Mouse (Mus musculus): Measurements from ENCODE around the gene Msrb1. TPM values are rescaled to one million over a fixed set of nuclear protein-coding genes. Genes with fewer than 3 reads are reported as not detected.

Msrb1 gene
- total RNA-seq (2021): 10 to 100 TPM; 38.4 to 38.7 TPM
- long read RNA-seq, experiment 1, transcript Msrb1-202 (5 exons, 886 nt): major isoform, 9 of 9 reads
- long read RNA-seq, experiment 1, partial matches to known transcripts: 0 of 9 reads
- long read RNA-seq, experiment 1, other reads (novel, unspliced or antisense): 0 of 9 reads
- long read RNA-seq, experiment 2, transcript Msrb1-202 (5 exons, 886 nt): major isoform, 9 of 10 reads
- long read RNA-seq, experiment 2, partial matches to known transcripts: 0 of 10 reads
- long read RNA-seq, experiment 2, other reads (novel, unspliced or antisense): 1 of 10 reads

DNA sequence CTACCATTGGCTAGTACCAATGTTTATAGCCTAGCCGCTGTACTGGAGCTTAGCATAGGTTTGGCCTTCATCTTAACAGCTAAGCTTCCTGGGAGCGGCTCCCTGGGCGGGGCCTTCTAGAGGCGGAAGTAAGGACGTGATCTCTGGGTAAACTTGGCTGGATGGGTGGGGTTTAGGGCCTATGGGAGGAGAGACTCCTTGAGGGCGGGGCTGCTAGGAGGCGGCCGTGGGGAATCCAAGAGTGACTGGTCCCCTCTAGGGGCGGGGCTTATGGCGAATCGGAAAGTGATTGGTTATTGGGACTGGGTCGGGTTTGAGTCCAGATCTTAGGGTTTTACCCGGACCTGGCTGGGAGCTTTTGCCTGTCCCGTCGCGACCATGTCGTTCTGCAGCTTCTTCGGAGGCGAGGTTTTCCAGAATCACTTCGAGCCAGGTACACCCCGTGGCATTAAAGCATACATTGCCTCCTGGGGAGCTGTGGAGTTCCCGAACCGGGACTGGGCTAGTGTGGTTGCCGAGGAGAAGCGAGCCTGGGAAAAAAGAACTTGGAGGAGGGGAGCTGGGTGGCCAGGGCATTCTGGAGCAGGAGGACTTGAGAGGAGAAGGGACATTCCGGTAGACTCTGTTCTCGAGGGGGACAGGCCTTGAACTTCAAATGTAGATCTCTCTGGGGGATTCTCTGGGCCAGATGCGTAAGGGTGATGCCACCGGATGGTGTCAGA, at the start of gene Msrb1:
TSS of gene Msrb1 (plus strand) at position 313 of the 722 bp plus-strand sequence.
- peak; percentile 89 to 92 for DNase-seq (ENCODE audit: low spot score in 2 of 2)
- intact Hi-C loops (cut with DNase I): no loop called here

DNA sequence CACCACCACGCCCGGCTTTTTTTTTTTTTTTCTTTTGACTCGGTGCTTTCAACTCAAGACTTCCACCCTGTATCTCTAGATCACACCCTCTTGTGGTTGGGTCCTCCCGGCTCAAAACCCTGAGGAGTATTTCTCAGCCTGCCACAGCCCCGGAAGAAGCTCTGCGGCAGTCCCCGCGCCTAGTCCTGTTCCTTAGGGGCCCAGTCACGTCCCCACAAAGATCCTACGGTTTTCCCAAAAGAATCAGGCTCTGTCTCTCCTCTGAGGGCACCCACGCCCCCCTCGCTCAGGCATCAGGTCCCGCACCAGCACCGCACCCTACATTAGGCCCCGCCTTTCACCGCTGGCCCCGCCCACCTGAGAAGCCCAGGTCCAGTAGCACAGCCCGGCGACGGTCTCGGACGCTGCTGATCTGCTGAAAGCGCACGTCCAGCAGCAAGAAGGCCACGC, 49.3 kb upstream of the Msrb1 start:
- no peak for DNase-seq (ENCODE audit: low spot score in 2 of 2)
- intact Hi-C loops (cut with DNase I): no loop called here

DNA sequence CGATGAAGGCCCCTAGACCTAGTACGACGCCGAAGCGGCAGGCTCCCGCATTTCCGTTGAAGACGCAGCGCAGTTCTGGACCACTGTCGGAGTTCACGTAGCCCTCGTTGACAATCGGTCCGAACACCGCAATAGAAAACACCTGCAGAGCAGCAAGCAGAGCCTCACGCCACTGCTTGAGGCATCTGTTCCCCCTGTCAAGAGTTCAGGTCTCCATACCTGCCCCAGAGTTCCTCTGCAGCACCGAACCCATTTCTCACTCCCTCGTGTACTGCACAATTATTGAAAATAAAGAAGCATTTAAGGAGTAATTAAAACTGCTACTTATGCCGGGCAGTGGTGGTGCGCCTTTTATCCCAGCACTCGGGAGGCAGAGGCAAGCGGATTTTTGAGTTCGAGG, 48.8 kb upstream of the Msrb1 start:
- intact Hi-C loops (cut with DNase I): no loop called here
- no peak for DNase-seq (ENCODE audit: low spot score in 2 of 2)

DNA sequence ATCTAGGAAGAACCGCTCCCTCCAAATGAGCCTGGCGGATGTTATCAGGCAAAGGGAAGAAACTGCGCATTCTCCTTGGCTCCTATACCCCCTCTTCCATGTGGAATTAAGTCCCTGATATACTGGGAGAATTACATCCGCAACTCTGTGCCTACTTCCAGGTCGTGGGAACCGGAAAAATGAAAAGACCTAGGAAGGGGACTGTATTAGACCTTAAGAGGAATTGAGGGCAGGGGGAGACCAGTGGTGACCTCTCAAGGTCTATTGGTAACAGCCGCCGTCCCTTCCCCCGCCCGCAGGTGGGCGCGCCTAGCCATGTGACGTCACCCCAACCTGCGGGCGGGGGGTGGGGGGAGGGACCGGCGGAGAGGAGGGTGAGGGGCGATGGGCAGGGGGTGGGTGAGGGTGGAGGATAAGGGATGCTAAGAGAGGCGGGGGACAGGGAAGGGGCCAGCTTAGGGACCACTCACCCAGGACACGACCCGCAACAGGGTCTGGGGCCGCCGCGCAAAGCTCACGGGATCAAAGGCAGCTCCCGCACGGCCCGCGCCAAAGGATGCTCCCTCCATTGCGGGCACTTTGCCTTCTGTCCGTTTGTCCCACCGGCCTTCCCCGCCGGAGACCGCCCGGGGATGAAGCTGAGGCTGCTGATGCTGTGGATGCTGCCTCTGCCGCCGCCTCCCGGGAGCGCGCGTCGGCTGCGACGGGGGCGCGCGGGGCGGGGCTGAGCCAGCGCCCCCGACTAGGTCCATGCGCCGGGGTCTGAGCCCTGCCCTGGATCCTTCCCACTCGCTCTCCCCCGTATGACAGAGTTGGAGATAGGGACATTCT, 47.0 kb upstream of the Msrb1 start, which contains the start of gene Syngr3:
TSS of gene Syngr3 (minus strand) at position 705 of the 831 bp plus-strand sequence.
- peak in 1 of 2 experiments; percentile 41 for DNase-seq (ENCODE audit: low spot score in 2 of 2)
- intact Hi-C loops (cut with DNase I): no loop called here

DNA sequence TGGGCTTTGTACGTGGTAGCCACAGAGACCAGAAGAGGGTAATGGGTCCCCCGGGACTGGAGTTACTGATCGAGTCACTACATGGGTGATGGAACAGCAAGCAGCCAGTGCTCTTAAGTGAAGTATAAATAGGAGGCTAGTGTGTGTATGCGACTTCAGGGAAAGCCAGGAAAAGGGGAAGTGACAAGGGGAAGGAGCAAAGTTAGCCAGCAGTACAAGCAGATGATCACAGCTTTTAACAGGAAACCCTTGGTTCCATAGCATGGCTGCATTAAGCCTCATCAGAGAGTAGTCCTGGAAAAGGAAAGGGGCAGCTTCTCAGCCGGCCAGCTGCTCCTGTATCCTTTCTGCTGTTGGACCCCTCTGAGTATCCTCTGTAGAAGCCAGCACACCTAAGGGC, 44.1 kb upstream of the Msrb1 start:
- intact Hi-C loops (cut with DNase I): no loop called here

DNA sequence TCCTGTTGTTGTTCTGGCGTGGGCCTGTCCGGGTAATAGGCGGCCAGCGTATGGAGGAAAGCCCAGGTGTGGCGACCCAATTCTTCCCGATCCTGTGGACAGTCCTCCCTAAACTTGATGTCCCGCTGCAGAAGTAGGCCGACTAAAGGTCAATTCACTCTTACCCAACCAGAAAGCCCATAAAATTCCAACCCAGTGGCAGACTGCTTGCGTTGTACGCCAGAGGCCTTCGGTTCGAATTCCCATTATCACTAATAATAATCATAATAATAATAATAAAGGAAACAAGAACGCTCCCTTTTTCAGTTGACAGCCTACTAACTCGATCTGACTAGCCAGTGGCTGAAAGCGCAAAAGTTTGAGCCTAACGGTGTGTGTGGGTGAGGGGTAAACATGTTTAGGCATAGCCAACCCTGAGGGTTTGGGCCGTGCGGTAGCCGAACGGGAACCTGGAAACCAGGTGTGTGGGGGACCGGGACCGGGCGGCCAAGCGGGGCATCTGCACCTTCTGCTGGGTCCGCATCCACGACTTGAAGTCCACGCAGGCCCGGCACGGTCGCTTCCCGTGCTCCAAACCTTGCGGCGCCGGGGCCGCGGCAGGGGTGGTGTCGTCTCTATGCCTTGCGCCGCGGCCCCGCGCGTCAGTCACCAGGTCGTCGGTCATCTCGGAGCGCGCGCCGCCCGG, 41.0 kb upstream of the Msrb1 start:
- intact Hi-C loops (cut with DNase I): no loop called here
- DNase-seq (ENCODE audit: low spot score in 2 of 2): no peak

More for the DNA sequence above, 44.1 kb upstream of the Msrb1 start:
- DNase-seq (ENCODE audit: low spot score in 2 of 2): no peak

DNA sequence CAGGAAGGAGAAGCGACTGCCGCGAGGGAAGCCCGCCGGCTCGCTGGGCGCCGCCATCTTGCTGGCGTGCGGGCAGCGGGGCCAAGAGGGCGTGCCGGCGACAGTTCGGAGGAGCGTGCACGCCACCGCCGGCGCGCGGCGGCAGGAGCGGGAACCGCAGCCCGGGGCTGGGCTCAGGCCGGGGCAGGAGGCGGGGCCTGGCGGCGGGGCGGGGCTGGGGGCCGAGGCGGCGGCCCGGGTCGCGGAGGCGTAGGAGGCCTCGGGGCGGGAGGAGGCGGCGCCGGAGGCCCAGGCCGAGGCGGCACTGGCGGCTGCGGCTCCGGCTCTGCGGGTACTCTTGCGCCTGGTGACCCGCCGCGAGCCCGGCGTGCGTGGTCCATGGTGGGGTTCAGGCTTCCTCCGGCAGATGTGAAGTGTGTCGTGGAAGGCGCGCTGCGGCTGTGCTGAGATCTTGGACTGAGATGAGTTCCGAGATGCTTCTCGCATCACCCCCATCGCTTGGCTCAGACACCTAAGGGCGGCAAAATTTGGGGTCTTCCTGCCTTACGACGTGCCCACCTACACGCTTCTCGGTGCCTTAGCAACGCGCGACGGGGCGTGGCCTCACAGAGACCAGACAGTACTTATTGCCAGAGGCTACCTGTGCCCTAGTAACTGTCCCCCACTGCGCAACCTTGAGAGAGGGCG, 40.3 kb upstream of the Msrb1 start, which contains the start of the genes Gfer and Noxo1:
TSS of gene Gfer (minus strand) at position 146 of the 687 bp plus-strand sequence.
TSS of gene Noxo1 (plus strand) at position 224 of the 687 bp plus-strand sequence.
- intact Hi-C loops (cut with DNase I): no loop called here
- DNase-seq (ENCODE audit: low spot score in 2 of 2): peak; percentile 59 to 85

DNA sequence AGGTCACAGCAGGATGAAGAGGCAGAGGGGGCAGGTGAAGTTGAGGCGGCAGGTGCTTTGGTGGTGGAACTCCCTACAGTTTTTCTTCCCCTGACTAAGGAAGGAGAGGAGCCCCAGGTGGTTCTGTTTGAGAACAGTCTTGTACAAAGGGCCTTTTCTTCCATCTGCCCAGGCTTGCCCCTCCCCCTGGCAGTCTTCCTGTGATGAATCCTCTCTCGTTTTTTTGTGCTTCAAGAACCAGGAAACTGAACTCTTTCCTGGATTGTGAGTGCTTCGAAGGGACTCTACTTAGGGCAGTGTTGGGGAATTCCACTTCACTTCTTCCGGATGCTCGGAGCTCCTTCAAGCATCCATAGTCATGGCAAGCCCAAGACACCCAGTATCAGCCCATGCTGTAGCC, 38.5 kb upstream of the Msrb1 start:
- DNase-seq (ENCODE audit: low spot score in 2 of 2): peak in 1 of 2 experiments; percentile 52
- intact Hi-C loops (cut with DNase I): no loop called here

DNA sequence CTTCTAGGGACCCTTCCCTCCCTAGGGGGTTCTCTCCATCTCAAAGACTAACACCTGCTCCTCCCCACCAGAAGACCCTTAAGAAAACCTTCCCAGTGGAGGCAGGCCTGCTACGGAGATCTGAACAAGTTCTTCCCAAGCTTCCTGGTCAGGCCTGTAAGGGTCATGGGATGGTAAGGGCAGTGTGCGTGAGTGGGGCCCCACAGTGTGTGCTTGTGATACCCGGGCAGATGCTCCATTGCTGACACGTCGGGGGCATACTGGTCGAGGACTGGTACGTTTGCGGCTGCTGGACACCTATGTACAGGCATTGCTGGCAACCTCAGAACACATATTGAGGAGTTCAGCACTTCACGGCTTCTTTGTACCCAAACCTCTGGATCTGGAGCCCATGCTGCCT, 37.7 kb upstream of the Msrb1 start:
- intact Hi-C loops (cut with DNase I): no loop called here
- no peak for DNase-seq (ENCODE audit: low spot score in 2 of 2)

DNA sequence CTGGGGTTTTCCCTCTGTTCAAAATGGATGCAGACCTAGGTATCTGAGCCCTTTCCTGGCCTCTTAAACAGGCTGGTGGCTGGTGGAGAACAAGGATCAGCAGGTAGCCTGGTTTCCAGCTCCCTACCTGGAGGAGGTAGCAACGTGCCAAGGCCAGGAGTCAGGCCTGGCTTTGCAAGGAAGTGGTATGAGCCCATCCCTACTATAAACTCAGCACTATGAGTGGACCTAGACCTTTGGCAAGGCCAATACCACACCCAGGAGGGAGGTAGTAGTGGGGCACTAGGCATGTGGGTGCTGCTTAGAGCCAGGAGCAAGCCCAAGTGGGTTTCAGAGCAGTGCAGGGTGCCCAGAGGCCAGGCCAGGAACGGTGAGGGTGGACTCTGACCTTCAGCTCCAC, 37.0 kb upstream of the Msrb1 start:
- intact Hi-C loops (cut with DNase I): no loop called here
- no peak for DNase-seq (ENCODE audit: low spot score in 2 of 2)

DNA sequence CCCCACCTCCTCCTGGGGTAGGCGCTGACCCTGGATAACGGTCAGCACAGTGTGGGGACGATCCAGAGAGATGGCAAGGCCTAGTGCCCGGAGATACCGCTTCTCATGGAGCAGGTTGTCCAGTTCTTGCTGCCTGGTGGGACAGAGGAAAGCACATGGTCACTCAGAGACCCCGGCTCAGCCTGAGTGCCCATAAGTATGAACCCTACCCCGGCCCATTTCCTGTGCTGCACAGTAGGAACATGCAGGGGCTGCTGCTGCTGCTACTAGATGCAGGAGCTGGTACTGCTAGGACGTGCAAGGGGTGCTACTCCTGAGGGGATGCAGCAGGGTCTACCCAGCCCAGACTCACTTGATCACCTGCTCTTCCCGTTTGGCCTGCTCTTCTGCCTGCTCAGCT, 35.2 kb upstream of the Msrb1 start:
- intact Hi-C loops (cut with DNase I): no loop called here

DNA sequence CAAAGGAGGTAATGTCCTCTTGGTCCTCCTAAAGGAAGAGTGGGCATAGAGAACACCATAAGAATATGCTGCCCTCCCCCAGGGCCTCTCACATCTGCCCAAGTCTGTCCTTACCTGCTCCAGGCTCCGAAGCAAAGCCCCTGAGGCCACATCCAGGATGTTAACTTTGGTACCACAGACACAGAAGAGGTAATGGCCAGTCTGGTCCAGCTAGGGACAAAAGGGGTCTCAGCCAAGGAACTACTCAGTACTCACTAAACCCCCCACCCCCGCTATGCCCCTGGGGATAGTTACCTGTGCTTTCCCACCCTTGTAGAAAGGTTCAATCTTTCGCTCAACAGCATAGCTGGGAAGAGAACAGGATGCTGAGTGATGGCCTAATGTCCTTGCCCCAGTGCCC, 30.6 kb upstream of the Msrb1 start:
- intact Hi-C loops (cut with DNase I): no loop called here
- no peak for DNase-seq (ENCODE audit: low spot score in 2 of 2)

More for the DNA sequence above, 35.2 kb upstream of the Msrb1 start:
- no peak for DNase-seq (ENCODE audit: low spot score in 2 of 2)

DNA sequence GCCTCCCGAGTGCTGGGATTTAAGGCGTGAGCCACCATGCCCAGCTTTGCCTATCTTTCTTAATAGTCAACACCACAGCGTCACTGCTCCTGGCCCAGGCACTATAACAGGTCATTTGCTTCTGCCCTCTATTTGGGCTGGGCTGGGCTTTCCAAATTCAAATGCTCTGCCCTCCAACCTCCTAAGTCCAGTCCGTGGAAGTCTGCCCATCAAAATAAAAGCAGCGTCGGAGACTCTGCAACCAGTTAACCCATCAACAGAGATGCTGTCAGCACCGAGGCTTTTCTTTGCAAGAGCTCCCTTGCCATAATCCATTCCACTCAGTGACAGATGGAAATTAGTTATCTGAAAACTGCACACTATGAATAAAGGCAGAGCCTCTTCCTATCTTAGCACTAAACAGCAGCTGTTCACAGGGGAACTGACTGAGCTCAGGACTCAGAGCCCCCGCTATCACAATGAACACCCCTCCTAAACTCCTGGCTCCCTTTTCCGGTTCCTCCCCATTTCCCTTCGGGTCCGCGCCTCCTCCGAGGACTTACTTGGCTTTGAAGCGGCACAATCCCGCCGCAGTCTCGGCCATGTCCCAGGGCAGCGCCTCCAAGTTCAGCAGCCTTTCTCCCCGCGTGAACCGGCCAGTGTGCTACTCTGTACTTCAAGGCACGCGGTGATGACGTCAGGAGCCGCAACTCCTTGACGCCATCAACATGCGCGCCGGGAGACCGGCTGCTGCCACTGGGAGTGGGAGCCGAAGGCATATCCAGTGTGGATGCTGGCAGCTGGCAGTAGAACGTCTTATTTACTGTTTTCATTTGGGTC, 29.3 kb upstream of the Msrb1 start, which contains the start of gene Tbl3:
TSS of gene Tbl3 (minus strand) at position 679 of the 819 bp plus-strand sequence.
- DNase-seq (ENCODE audit: low spot score in 2 of 2): peak; percentile 94 to 97
- intact Hi-C loops (cut with DNase I): loop anchor here (1.0 kb wide), 1 partner anchor 12 kb away; no protein-coding TSS in a partner anchor

DNA sequence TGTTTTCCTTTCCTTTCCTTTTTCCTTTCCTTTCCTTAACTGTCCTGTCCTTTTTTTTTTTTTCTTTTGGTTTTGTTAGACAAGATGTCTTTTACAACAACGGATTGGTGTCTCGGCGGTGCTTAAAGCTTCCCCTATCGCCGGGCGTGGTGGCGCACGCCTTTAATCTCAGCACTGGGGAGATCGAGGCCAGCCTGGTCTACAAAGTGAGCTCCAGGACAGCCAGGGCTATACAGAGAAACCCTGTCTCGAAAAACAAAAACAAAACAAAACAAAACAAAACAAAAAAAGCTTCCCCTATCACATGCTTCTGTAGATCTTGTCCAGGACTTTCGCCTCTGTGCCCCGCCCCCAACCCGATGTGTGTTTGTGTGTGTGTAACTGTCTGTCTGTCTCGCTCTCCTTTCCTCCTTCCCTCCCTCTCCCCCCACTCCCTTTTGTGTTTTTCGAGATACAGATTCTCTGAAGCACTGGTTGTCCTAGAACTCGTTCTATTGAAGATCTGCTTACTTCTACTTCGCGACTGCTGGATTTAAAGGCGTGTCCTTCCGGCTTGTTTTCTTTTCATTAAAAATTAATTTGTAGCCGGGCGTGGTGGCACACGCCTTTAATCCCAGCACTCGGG, 28.5 kb upstream of the Msrb1 start:
- DNase-seq (ENCODE audit: low spot score in 2 of 2): no peak
- intact Hi-C loops (cut with DNase I): loop anchor here (1.0 kb wide), 1 partner anchor 11 kb away; no protein-coding TSS in a partner anchor

DNA sequence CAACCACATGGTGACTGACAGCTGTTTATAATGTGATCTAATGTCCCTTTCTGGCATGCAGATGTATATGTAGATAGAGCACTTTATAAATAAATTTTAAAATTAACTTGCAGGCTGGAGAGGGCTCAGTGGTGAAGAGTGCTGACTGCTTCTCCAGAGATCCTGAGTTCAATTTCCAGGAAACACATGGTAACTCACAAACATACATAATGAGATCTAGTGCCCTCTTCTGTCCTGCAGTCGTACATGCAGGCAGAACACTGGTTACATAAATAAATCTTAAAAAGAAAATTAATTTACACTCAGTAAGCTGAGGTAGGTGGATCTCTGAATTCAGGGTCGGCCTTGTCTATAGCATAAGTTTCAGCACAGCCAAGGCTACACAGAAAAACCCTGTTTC, 27.8 kb upstream of the Msrb1 start:
- intact Hi-C loops (cut with DNase I): no loop called here
- no peak for DNase-seq (ENCODE audit: low spot score in 2 of 2)

DNA sequence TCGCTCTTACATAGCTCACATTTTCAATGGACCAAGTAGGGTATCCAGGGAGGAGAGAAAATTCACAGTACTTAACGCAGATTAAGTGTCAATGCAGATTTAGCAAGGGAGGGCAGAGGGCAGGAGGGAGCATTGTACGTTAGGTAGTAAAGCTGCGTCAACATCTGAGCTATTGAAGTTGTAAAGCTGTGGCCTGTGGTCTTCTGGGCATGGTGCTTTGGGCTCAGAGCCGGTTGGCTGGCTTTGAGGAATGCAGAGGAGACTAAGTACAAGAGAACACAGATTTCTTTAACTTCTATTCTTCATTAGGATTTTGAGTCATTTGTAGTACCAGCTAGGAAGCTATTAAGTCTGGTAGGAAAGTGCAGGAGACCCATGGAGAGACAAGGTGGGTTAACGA, 20.9 kb upstream of the Msrb1 start:
- DNase-seq (ENCODE audit: low spot score in 2 of 2): no peak
- intact Hi-C loops (cut with DNase I): no loop called here

DNA sequence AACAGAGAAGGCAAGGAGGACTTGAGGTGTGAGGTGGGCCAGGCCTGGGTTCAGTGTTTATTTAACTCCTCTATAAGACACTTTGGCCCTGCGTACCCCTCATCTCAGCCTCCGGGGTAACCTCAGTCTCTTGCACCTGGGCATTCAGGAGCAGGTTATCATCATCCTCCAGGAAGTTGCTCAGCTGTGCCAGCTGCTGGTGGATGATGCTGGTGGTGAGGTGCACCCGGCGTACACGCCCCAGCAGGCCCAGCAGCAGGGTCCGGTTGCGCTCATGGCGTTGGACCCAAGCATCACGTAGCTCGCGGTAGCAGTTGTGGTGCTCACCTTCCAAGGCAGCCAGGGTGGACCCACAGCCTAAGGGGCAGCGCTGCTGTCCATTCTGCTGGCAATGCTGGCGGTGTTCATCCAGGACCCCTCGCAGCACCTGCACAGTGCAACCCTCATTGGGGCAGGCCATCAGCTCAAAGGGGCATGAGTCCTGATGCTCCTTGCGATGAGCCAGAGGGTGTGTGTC, 20.2 kb upstream of the Msrb1 start:
- DNase-seq (ENCODE audit: low spot score in 2 of 2): no peak
- intact Hi-C loops (cut with DNase I): no loop called here

Measured in left cerebral cortex, postnatal 14 days (tissue).